Mouse (Mus musculus) bone marrow, adult 2 months (tissue): ENCODE results near the gene Derl3.

Experiments used
- CTCF ChIP-seq: fragments of 200-500 bp; IDR thresholded peaks from 2 replicates; pipeline ENCODE4 v1.5.1; 2011; ENCODE audit warnings: low read length, control low read depth; ENCODE audit not compliant: control insufficient read depth, insufficient read depth
- POLR2A ChIP-seq: fragments of 200-500 bp; IDR thresholded peaks from 2 replicates; pipeline ENCODE4 v1.6.1; 2011; ENCODE audit warnings: low read depth, mild to moderate bottlenecking, control low read depth, low read length, borderline replicate concordance; ENCODE audit not compliant: control insufficient read depth

- TF ChIP-seq CTCF (no peak), POLR2A (no peak)
Observed at GRCm38 (mm10) chr10:75881578-75882432, 11.4 kb upstream of the Derl3 start.
